21 mouse cellular contexts compared by ENCODE assay signal in the genomic region with DNA sequence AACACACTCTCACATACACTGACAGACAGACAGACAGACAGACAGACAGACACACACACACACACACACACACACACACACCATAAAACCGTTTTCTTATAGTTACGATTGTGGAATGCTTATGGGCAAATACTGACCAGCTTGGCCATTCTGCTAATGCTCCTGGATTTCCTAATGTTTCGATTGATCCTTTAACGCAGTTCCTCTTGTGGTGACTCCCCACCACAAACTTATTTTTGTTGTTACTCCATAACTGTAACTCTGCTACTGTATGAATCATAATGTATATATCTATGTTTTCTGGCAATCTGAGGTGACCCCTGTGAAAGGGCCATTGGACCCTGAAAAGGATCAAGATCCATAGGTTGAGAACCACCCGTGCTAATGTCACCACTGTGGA.
DNase-seq lines count a peak whose midpoint lies in the region; ATAC-seq and TF ChIP-seq lines count a peak whose summit lies in the region.
"Had no signal": no experiment of that assay in that cellular context is flagged by ENCODE, and none has a peak within 500 bp of the region (broad histone marks: within the 10 kb centered on the region; RNA-seq: fewer than 3 reads in every experiment).

No protein-coding gene starts in this region.

- H3K9me3 ChIP-seq in liver, postnatal 0 days (ENCODE audit: low read length): no peaks in the 10 kb centered on the region
- H3K9me3 ChIP-seq in liver, embryonic 11.5 days (ENCODE audit: control insufficient read depth, low read length): no peaks in the 10 kb centered on the region
- no peaks in the 10 kb centered on the region for H3K9me3 ChIP-seq in hindbrain, embryonic 13.5 days
- H3K9me3 ChIP-seq: embryonic facial prominence, embryonic 10.5 days; embryonic facial prominence, embryonic 12.5 days; forebrain, embryonic 13.5 days; forebrain, embryonic 15.5 days had no signal

- H3K79me2 ChIP-seq in macrophage (ENCODE audit: inconsistent target): peaks cover 83% of the 10 kb centered on the region

- no peak for TF ChIP-seq EP300 in liver, postnatal 0 days (IDR thresholded peaks at IDR 0.05; ENCODE audit: low read depth)

- no peak for ATAC-seq in liver, postnatal 0 days
- no peak for ATAC-seq in liver, embryonic 11.5 days (replicated peaks; ENCODE audit: low FRiP score)
- peak; percentile 26 for ATAC-seq in common myeloid progenitor, adult 5-6 weeks (replicated peaks; ENCODE audit: low read depth, poor library complexity, severe bottlenecking)
- peak; percentile 62 for ATAC-seq in megakaryocyte progenitor cell, adult 5-6 weeks (replicated peaks; ENCODE audit: poor library complexity)
- no peak for ATAC-seq in hindbrain, embryonic 13.5 days (ENCODE audit: low FRiP score)
- ATAC-seq: forebrain, embryonic 13.5 days; forebrain, embryonic 15.5 days; forebrain, postnatal 0 days had no signal

- no peaks in the 10 kb centered on the region for H3K27me3 ChIP-seq in liver, postnatal 0 days (ENCODE audit: insufficient read depth, low read length)
- H3K27me3 ChIP-seq in liver, embryonic 11.5 days (replicated peaks; ENCODE audit: control insufficient read depth, insufficient read depth, low read length): no peaks in the 10 kb centered on the region
- H3K27me3 ChIP-seq in hindbrain, embryonic 13.5 days: no peaks in the 10 kb centered on the region
- H3K27me3 ChIP-seq: embryonic facial prominence, embryonic 12.5 days; forebrain, embryonic 13.5 days; forebrain, embryonic 15.5 days had no signal

- no peak for DNase-seq in liver, postnatal 0 days
- no peak for DNase-seq in liver, embryonic 11.5 days (ENCODE audit: low spot score)
- no peak for DNase-seq in embryo, embryonic 11 days
- DNase-seq in thymus, postnatal 10 days (ENCODE audit: low spot score in 2 of 2): no peak
- DNase-seq: adrenal gland, adult 2 months; adrenal gland, postnatal 10 days; adrenal gland, postnatal 25 days; cerebellum, adult 11-12 months; cerebellum, adult 2 months; cerebellum, adult 9-10 months; cerebellum, postnatal 10 days; cerebellum, postnatal 25 days; forebrain, postnatal 0 days had no signal

- no peak overlapping the region for H3K4me3 ChIP-seq in liver, postnatal 0 days (ENCODE audit: low read depth, low read length)
- no peak overlapping the region for H3K4me3 ChIP-seq in liver, embryonic 11.5 days (ENCODE audit: low read depth, low read length)
- H3K4me3 ChIP-seq in macrophage (ENCODE audit: inconsistent target): no peak overlapping the region
- H3K4me3 ChIP-seq in hindbrain, embryonic 13.5 days: no peak overlapping the region
- H3K4me3 ChIP-seq: embryonic facial prominence, embryonic 10.5 days; embryonic facial prominence, embryonic 12.5 days; forebrain, embryonic 13.5 days; forebrain, embryonic 15.5 days had no signal

- 0 out of 2 replicates have a peak overlapping the region, but pooled peaks have one; percentile 8 for H3K27ac ChIP-seq in liver, postnatal 0 days (ENCODE audit: low read depth)
- H3K27ac ChIP-seq in liver, embryonic 11.5 days (ENCODE audit: low read depth, low read length): no peak overlapping the region
- peak overlapping the region; percentile 82 for H3K27ac ChIP-seq in macrophage
- no peak overlapping the region for H3K27ac ChIP-seq in hindbrain, embryonic 13.5 days
- H3K27ac ChIP-seq: embryonic facial prominence, embryonic 10.5 days; embryonic facial prominence, embryonic 12.5 days; forebrain, embryonic 13.5 days; forebrain, embryonic 15.5 days had no signal

- no peak overlapping the region for H3K4me2 ChIP-seq in liver, postnatal 0 days (ENCODE audit: low read depth, low read length)
- H3K4me2 ChIP-seq in liver, embryonic 11.5 days: no peak overlapping the region
- H3K4me2 ChIP-seq in hindbrain, embryonic 13.5 days: no peak overlapping the region
- H3K4me2 ChIP-seq: embryonic facial prominence, embryonic 12.5 days; forebrain, embryonic 13.5 days; forebrain, embryonic 15.5 days had no signal

- WGBS in liver, postnatal 0 days (ENCODE audit: insufficient replicate concordance): 64% methylated on average over 5 of the region's 5 CpGs
- WGBS in liver, embryonic 11.5 days: 71% methylated on average over 5 of the region's 5 CpGs
- WGBS in macrophage (ENCODE audit: missing documents): 19% methylated on average over 5 of the region's 5 CpGs
- 94% methylated on average over 5 of the region's 5 CpGs for WGBS in hindbrain, embryonic 13.5 days

- no peaks in the 10 kb centered on the region for H3K36me3 ChIP-seq in liver, postnatal 0 days (replicated peaks; ENCODE audit: insufficient read depth, low read length)
- H3K36me3 ChIP-seq in liver, embryonic 11.5 days (ENCODE audit: control insufficient read depth, insufficient read depth, low read length): no peaks in the 10 kb centered on the region
- H3K36me3 ChIP-seq in macrophage (ENCODE audit: inconsistent target): no peaks in the 10 kb centered on the region
- H3K36me3 ChIP-seq in hindbrain, embryonic 13.5 days: no peaks in the 10 kb centered on the region
- H3K36me3 ChIP-seq: embryonic facial prominence, embryonic 10.5 days; embryonic facial prominence, embryonic 12.5 days; forebrain, embryonic 15.5 days had no signal

- no peak overlapping the region for H3K9ac ChIP-seq in liver, postnatal 0 days (replicated peaks)
- no peak overlapping the region for H3K9ac ChIP-seq in liver, embryonic 11.5 days (ENCODE audit: low read depth, low read length)
- no peak overlapping the region for H3K9ac ChIP-seq in hindbrain, embryonic 13.5 days
- H3K9ac ChIP-seq: embryonic facial prominence, embryonic 12.5 days; forebrain, embryonic 13.5 days; forebrain, embryonic 15.5 days; forebrain, postnatal 0 days had no signal

- H3K4me1 ChIP-seq in liver, postnatal 0 days (ENCODE audit: insufficient read depth): peaks cover 5% of the 10 kb centered on the region; the same call in 1 of the 2 replicates
- no peaks in the 10 kb centered on the region for H3K4me1 ChIP-seq in liver, embryonic 11.5 days (replicated peaks; ENCODE audit: control insufficient read depth, insufficient read depth, low read length)
- peaks cover 7% of the 10 kb centered on the region for H3K4me1 ChIP-seq in hindbrain, embryonic 13.5 days (replicated peaks)
- H3K4me1 ChIP-seq: embryonic facial prominence, embryonic 12.5 days had no signal

- no peak for TF ChIP-seq CTCF in liver, postnatal 0 days (IDR thresholded peaks at IDR 0.05; ENCODE audit: low read depth)

Comparison
In these comparisons a context has a peak if more than half of its experiments do, and no peak if none do; other contexts are left out.
1. H3K27ac ChIP-seq: peak in liver, postnatal 0 days (single experiment) and macrophage (single experiment); none in liver, embryonic 11.5 days (single experiment) and hindbrain, embryonic 13.5 days (single experiment).
2. ATAC-seq: peak in common myeloid progenitor, adult 5-6 weeks (single experiment) and megakaryocyte progenitor cell, adult 5-6 weeks (single experiment); none in liver, postnatal 0 days (single experiment), liver, embryonic 11.5 days (single experiment) and hindbrain, embryonic 13.5 days (single experiment).